Mouse (Mus musculus): ENCODE measurements around the gene Anln.
A peak's percentile ranks its signal among the peaks of the same experiment; 100 is the strongest.
"Not testable (repeated sequence)": the region's sequence is repeated elsewhere in the genome, so short reads cannot be mapped to it uniquely, and the experiment has no call there.

Gene Anln

DNA sequence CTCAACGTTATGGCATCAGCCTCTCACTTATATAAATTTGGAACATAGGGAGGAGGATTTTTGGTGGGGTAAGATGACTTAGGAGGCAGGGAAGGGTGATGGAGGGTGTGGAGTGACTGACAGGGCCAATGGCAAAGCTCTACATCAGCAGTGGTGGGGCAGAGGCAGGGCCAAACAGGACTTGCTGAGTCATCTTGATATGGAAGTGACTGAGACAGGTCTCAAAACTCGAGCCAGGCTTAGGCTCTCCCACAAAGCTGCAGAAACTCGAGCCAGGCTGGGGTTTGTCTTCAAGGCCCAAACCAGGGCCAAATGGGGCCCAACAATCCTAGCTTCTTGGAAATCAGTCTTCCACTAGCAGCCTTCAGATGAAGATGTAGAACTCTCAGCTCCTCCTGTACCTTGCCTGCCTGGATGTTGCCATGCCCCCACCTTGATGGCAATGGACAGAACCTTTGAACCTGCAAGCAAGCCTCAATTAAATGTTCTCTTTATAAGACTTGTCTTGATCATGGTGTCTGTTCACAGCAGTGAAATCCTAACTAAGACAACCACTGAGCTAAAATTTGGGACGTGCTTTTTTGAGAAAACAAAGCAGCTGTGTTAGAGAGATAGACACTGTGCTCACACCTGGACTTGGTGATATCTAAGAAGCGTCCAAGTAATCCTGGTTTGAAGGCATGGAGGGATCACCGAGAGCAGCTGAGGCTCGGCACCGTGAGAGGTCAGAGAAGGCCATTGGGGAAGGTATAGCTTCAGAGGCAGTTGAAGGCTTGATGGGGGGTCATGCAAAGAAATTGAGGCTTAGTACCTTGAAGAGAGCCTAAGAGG lies 66.4 kb downstream of the Anln start:
- DNase-seq (ENCODE audit: low spot score in 2 of 2): peak in 1 of 2 experiments; percentile 25

GRCm38 (mm10) chr9:22319109-22319508 lies 69.9 kb downstream of the Anln start:
- DNase-seq (ENCODE audit: low spot score in 2 of 2): no peak

GRCm38 (mm10) chr9:22316047-22316446 lies 72.9 kb downstream of the Anln start:
- DNase-seq (ENCODE audit: low spot score in 2 of 2): not testable (repeated sequence)

- no peak for DNase-seq (ENCODE audit: low spot score in 2 of 2)
Observed at GRCm38 (mm10) chr9:22314066-22314465, 74.9 kb downstream of the Anln start.

GRCm38 (mm10) chr9:22313218-22313617 lies 75.8 kb downstream of the Anln start:
- DNase-seq (ENCODE audit: low spot score in 2 of 2): no peak

- no peak for DNase-seq (ENCODE audit: low spot score in 2 of 2)
Observed at GRCm38 (mm10) chr9:22309651-22310050, 79.3 kb downstream of the Anln start.

DNA sequence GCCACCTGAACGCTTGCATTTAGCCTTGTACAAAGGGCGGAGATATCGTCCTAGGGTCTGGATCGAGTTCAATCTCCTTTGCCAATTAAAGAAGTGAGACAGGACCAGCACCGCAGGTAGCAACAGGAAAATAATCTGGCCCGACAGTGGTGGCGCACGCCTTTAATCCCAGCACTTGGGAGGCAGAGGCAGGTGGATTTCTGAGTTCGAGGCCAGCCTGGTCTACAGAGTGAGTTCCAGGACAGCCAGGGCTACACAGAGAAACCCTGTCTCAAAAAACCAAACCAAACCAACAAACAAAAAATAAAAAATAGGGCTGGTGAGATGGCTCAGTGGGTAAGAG lies 81.1 kb downstream of the Anln start:
- not testable (repeated sequence) for DNase-seq (ENCODE audit: low spot score in 2 of 2)

GRCm38 (mm10) chr9:22307156-22307919 lies 81.7 kb downstream of the Anln start, which contains the start of gene Zfp810:
Gene Zfp810 (minus strand): TSS chr9:22307648.
- peak; percentile 63 to 90 for DNase-seq (ENCODE audit: low spot score in 2 of 2)

- no peak for DNase-seq (ENCODE audit: low spot score in 2 of 2)
Observed at GRCm38 (mm10) chr9:22306726-22307125, 82.3 kb downstream of the Anln start.

- DNase-seq (ENCODE audit: low spot score in 2 of 2): no peak
Observed at GRCm38 (mm10) chr9:22302199-22302598, 86.8 kb downstream of the Anln start.
